Mouse (Mus musculus): Measurements from ENCODE around the gene Vmn1r114. TPM values are rescaled to one million over a fixed set of nuclear protein-coding genes. Genes with fewer than 3 reads are reported as not detected.
"Not testable (repeated sequence)": the region's sequence is repeated elsewhere in the genome, so short reads cannot be mapped to it uniquely, and the experiment has no call there.

Gene Vmn1r114
- not detected in 2 replicates for polyA plus RNA-seq (2015; fragmentation: Nextera tagmentation; extraction: Ambion mirVana)

DNA sequence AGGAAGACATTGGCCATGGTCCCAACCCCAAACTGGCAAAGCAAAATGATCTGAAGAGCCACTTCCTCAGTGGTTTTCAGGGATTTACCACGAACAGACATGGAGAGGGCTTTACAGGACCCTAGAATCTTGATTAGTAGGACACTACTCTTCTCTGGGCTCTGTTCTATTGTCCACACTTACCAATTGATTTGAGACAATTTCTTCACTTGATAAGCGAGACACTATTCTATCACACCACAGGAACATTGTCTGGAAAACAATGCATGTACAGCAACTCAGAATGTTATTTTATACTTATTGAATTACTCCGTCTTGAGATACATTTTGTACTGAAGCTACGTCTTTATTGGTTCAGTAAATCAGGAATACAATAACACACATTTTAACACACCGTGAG lies at the start of gene Vmn1r114:
TSS of gene Vmn1r114 (minus strand) at position 101 of the 400 bp plus-strand sequence.
- not testable (repeated sequence) for H3K4me3 ChIP-seq (replicated peaks; ENCODE audit: low read length); H3K9ac ChIP-seq (replicated peaks; ENCODE audit: low read depth, low read length); H3K27ac ChIP-seq (ENCODE audit: low read length); ATAC-seq; H3K36me3 ChIP-seq (ENCODE audit: control insufficient read depth, insufficient read depth); H3K4me2 ChIP-seq (ENCODE audit: low read length); H3K27me3 ChIP-seq (replicated peaks; ENCODE audit: control insufficient read depth, insufficient read depth, low read length); H3K9me3 ChIP-seq (ENCODE audit: control insufficient read depth, low read length); H3K4me1 ChIP-seq (replicated peaks; ENCODE audit: control insufficient read depth, insufficient read depth, low read length)
- no CpG with 5 or more reads among the region's 5 CpGs for WGBS

DNA sequence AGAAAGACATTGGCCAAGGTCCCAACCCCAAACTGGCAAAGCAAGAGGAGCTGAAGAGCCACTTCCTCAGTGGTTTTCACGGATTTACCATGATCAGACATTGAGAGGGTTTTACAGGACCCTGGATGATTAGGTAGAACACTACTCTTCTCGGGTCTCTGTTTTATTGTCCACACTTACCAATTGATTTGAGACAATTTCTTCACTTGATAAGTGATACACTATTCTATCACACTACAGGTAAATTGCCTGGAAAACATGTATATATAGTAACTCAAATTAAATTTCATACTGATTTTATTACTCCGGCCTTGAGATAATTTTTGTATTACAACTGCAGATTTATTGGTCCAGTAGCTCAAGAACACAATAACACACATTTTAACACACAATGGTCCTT lies 32.9 kb upstream of the Vmn1r114 start, which contains the start of gene Vmn1r115:
TSS of gene Vmn1r115 (minus strand) at position 101 of the 400 bp plus-strand sequence.
- not testable (repeated sequence) for H3K9me3 ChIP-seq (ENCODE audit: control insufficient read depth, low read length); H3K4me1 ChIP-seq (replicated peaks; ENCODE audit: control insufficient read depth, insufficient read depth, low read length); ATAC-seq; H3K27me3 ChIP-seq (replicated peaks; ENCODE audit: control insufficient read depth, insufficient read depth, low read length); H3K4me3 ChIP-seq (replicated peaks; ENCODE audit: low read length); H3K9ac ChIP-seq (replicated peaks; ENCODE audit: low read depth, low read length); H3K36me3 ChIP-seq (ENCODE audit: control insufficient read depth, insufficient read depth); H3K27ac ChIP-seq (ENCODE audit: low read length); H3K4me2 ChIP-seq (ENCODE audit: low read length)
- WGBS, result 92% methylated on average over 1 of the region's 3 CpGs

DNA sequence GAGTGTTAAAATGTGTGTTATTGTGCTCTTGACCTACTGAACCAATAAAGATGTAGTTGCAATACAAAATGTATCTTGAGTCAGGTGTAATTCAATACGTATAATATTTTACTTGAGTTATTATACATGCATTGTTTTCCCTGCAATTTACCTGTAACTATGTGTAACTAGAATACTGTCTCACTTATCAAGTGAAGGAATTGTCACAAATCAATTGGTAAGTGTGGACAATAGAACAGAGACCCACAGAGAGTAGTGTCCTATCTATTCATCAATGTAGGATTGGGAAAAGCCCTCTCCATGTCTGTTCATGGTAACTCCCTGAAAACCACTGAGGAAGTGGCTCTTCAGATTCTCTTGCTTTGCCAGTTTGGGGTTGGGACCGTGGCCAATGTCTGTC lies 25.0 kb downstream of the Vmn1r114 start, which contains the start of gene Vmn1r113:
TSS of gene Vmn1r113 (plus strand) at position 301 of the 400 bp plus-strand sequence.
- not testable (repeated sequence) for H3K27me3 ChIP-seq (replicated peaks; ENCODE audit: control insufficient read depth, insufficient read depth, low read length); H3K4me3 ChIP-seq (replicated peaks; ENCODE audit: low read length); H3K27ac ChIP-seq (ENCODE audit: low read length); H3K4me2 ChIP-seq (ENCODE audit: low read length); H3K36me3 ChIP-seq (ENCODE audit: control insufficient read depth, insufficient read depth); H3K4me1 ChIP-seq (replicated peaks; ENCODE audit: control insufficient read depth, insufficient read depth, low read length); ATAC-seq; H3K9ac ChIP-seq (replicated peaks; ENCODE audit: low read depth, low read length); H3K9me3 ChIP-seq (ENCODE audit: control insufficient read depth, low read length)
- WGBS, result 57% methylated on average over 2 of the region's 2 CpGs

DNA sequence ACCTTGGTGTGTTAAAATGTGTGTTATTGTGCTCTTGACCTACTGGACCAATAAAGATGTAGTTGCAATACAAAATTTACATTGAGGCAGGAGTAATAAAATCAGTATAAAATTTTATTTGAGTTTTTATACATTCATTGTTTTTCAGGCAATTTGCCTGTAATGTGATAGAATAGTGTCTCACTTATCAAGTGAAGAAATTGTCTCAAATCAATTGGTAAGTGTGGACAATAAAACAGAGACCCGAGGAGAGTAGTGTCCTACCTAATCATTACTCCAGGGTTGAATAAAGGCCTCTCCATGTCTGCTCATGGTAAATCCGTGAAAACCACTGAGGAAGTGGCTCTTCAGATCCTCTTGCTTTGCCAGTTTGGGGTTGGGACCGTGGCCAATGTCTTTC lies 41.1 kb downstream of the Vmn1r114 start, which contains the start of gene Vmn1r112:
TSS of gene Vmn1r112 (plus strand) at position 301 of the 400 bp plus-strand sequence.
- WGBS, result no CpG with 5 or more reads among the region's 3 CpGs
- not testable (repeated sequence) for ATAC-seq; H3K27me3 ChIP-seq (replicated peaks; ENCODE audit: control insufficient read depth, insufficient read depth, low read length); H3K4me2 ChIP-seq (ENCODE audit: low read length); H3K36me3 ChIP-seq (ENCODE audit: control insufficient read depth, insufficient read depth); H3K27ac ChIP-seq (ENCODE audit: low read length); H3K4me3 ChIP-seq (replicated peaks; ENCODE audit: low read length); H3K4me1 ChIP-seq (replicated peaks; ENCODE audit: control insufficient read depth, insufficient read depth, low read length); H3K9ac ChIP-seq (replicated peaks; ENCODE audit: low read depth, low read length); H3K9me3 ChIP-seq (ENCODE audit: control insufficient read depth, low read length)

Other genes with a start within 250 kb of the Vmn1r114 start
- gene Gm4141, start 235.9 kb downstream of the Vmn1r114 start, polyA plus RNA-seq (2015; fragmentation: Nextera tagmentation; extraction: Ambion mirVana), result not detected in 2 replicates
- gene Gm4513, start 213.2 kb downstream of the Vmn1r114 start, polyA plus RNA-seq (2015; fragmentation: Nextera tagmentation; extraction: Ambion mirVana), result not detected in 2 replicates
- not detected in 2 replicates for gene Vmn1r107, start 143.3 kb downstream of the Vmn1r114 start, polyA plus RNA-seq (2015; fragmentation: Nextera tagmentation; extraction: Ambion mirVana)
- gene Vmn1r111, start 109.0 kb downstream of the Vmn1r114 start, polyA plus RNA-seq (2015; fragmentation: Nextera tagmentation; extraction: Ambion mirVana), result not detected in 2 replicates
- gene Gm10668, start 81.6 kb downstream of the Vmn1r114 start, polyA plus RNA-seq (2015; fragmentation: Nextera tagmentation; extraction: Ambion mirVana), result not detected in 2 replicates
- gene Vmn1r112, start 41.0 kb downstream of the Vmn1r114 start, polyA plus RNA-seq (2015; fragmentation: Nextera tagmentation; extraction: Ambion mirVana), result not detected in 2 replicates
- gene Vmn1r113, start 24.9 kb downstream of the Vmn1r114 start, polyA plus RNA-seq (2015; fragmentation: Nextera tagmentation; extraction: Ambion mirVana), result not detected in 2 replicates
- gene Vmn1r115, start 32.8 kb upstream of the Vmn1r114 start, polyA plus RNA-seq (2015; fragmentation: Nextera tagmentation; extraction: Ambion mirVana), result not detected in 2 replicates
- not detected in 2 replicates for gene Vmn1r116, start 60.1 kb upstream of the Vmn1r114 start, polyA plus RNA-seq (2015; fragmentation: Nextera tagmentation; extraction: Ambion mirVana)
- gene Vmn1r117, start 71.9 kb upstream of the Vmn1r114 start, polyA plus RNA-seq (2015; fragmentation: Nextera tagmentation; extraction: Ambion mirVana), result not detected in 2 replicates
- not detected in 2 replicates for gene Vmn1r118, start 100.2 kb upstream of the Vmn1r114 start, polyA plus RNA-seq (2015; fragmentation: Nextera tagmentation; extraction: Ambion mirVana)
- gene Vmn1r119, start 200.3 kb upstream of the Vmn1r114 start, polyA plus RNA-seq (2015; fragmentation: Nextera tagmentation; extraction: Ambion mirVana), result not detected in 2 replicates
- not detected in 2 replicates for gene Vmn1r120, start 241.6 kb upstream of the Vmn1r114 start, polyA plus RNA-seq (2015; fragmentation: Nextera tagmentation; extraction: Ambion mirVana)